Mouse (Mus musculus): Measurements from ENCODE around the gene Folr1. TPM values are rescaled to one million over a fixed set of nuclear protein-coding genes. Genes with fewer than 3 reads are reported as not detected.
A peak's percentile ranks its signal among the peaks of the same experiment; 100 is the strongest.

Folr1 gene
- polyA plus RNA-seq (2016; fragmentation: Nextera tagmentation; extraction: Ambion mirVana) = 4.1 TPM in 2 replicates

GRCm38 (mm10) chr7:101870629-101871028 lies at the start of gene Folr1:
Gene Folr1, minus strand, starts transcription at chr7:101870788.
- Histone ChIP-seq H3K27me3 (replicated peaks) (no peaks in the 10 kb centered on the region), H3K27ac (ENCODE audit: poor library complexity, severe bottlenecking) (peak within 1 kb of the TSS; percentile 32), H3K4me1 (replicated peaks) (peaks cover 31% of the 10 kb centered on the region), H3K4me3 (no peak within 1 kb of the TSS), H3K9ac (no peak within 1 kb of the TSS), H3K4me2 (no peak within 1 kb of the TSS), H3K9me3 (replicated peaks) (no peaks in the 10 kb centered on the region), H3K36me3 (no peaks in the 10 kb centered on the region)
- ATAC-seq (ENCODE audit: insufficient number of reproducible peaks, low FRiP score) = no peak
- whole genome bisulfite sequencing = 70% methylated on average over 2 of the region's 2 CpGs

GRCm38 (mm10) chr7:101918071-101918470 lies 47.5 kb upstream of the Folr1 start:
- no peaks in the 10 kb centered on the region for H3K4me1 ChIP-seq (replicated peaks)
- peaks cover 16% of the 10 kb centered on the region for H3K36me3 ChIP-seq
- peak; percentile 51; the same call in 1 of the 2 replicates for ATAC-seq (ENCODE audit: insufficient number of reproducible peaks, low FRiP score)
- H3K9me3 ChIP-seq (replicated peaks) = no peaks in the 10 kb centered on the region
- no peak overlapping the region for H3K4me3 ChIP-seq
- H3K27me3 ChIP-seq (replicated peaks) = no peaks in the 10 kb centered on the region
- no peak overlapping the region for H3K27ac ChIP-seq (ENCODE audit: poor library complexity, severe bottlenecking)
- no peak overlapping the region for H3K9ac ChIP-seq
- 5% methylated on average over 1 of the region's 1 CpGs for WGBS
- H3K4me2 ChIP-seq = no peak overlapping the region

- Histone ChIP-seq H3K36me3 (peaks cover 51% of the 10 kb centered on the region), H3K4me2 (no peak overlapping the region), H3K9me3 (replicated peaks) (no peaks in the 10 kb centered on the region), H3K27me3 (replicated peaks) (no peaks in the 10 kb centered on the region), H3K9ac (no peak overlapping the region), H3K27ac (ENCODE audit: poor library complexity, severe bottlenecking) (no peak overlapping the region), H3K4me1 (replicated peaks) (peaks cover 20% of the 10 kb centered on the region), H3K4me3 (no peak overlapping the region)
- WGBS = 65% methylated on average over 3 of the region's 3 CpGs
- no peak for ATAC-seq (ENCODE audit: insufficient number of reproducible peaks, low FRiP score)
Observed at GRCm38 (mm10) chr7:101911982-101912381, 41.4 kb upstream of the Folr1 start.

- WGBS = 83% methylated on average over 4 of the region's 4 CpGs
- Histone ChIP-seq H3K27ac (ENCODE audit: poor library complexity, severe bottlenecking) (no peak overlapping the region), H3K4me2 (no peak overlapping the region), H3K4me3 (no peak overlapping the region), H3K4me1 (replicated peaks) (peaks cover 29% of the 10 kb centered on the region), H3K27me3 (replicated peaks) (no peaks in the 10 kb centered on the region), H3K9me3 (replicated peaks) (no peaks in the 10 kb centered on the region), H3K9ac (no peak overlapping the region), H3K36me3 (peaks cover 51% of the 10 kb centered on the region)
- no peak for ATAC-seq (ENCODE audit: insufficient number of reproducible peaks, low FRiP score)
Observed at GRCm38 (mm10) chr7:101910138-101910537, 39.5 kb upstream of the Folr1 start.

GRCm38 (mm10) chr7:101908367-101908766 lies 37.8 kb upstream of the Folr1 start:
- Histone ChIP-seq H3K9ac (peak overlapping the region; percentile 18), H3K36me3 (peaks cover 38% of the 10 kb centered on the region), H3K4me3 (no peak overlapping the region), H3K4me1 (replicated peaks) (peaks cover 29% of the 10 kb centered on the region), H3K9me3 (replicated peaks) (no peaks in the 10 kb centered on the region), H3K27me3 (replicated peaks) (no peaks in the 10 kb centered on the region), H3K27ac (ENCODE audit: poor library complexity, severe bottlenecking) (no peak overlapping the region), H3K4me2 (no peak overlapping the region)
- ATAC-seq (ENCODE audit: insufficient number of reproducible peaks, low FRiP score) = no peak
- 77% methylated on average over 4 of the region's 4 CpGs for WGBS

GRCm38 (mm10) chr7:101906696-101907095 lies 36.1 kb upstream of the Folr1 start:
- H3K4me2 ChIP-seq = peak overlapping the region; percentile 81
- H3K4me3 ChIP-seq = peak overlapping the region; percentile 96
- H3K9me3 ChIP-seq (replicated peaks) = no peaks in the 10 kb centered on the region
- H3K27ac ChIP-seq (ENCODE audit: poor library complexity, severe bottlenecking) = 0 out of 2 replicates have a peak overlapping the region, but pooled peaks have one; percentile 28
- no peaks in the 10 kb centered on the region for H3K27me3 ChIP-seq (replicated peaks)
- WGBS = 65% methylated on average over 8 of the region's 8 CpGs
- peaks cover 33% of the 10 kb centered on the region for H3K36me3 ChIP-seq
- peaks cover 29% of the 10 kb centered on the region for H3K4me1 ChIP-seq (replicated peaks)
- peak overlapping the region; percentile 96 for H3K9ac ChIP-seq
- ATAC-seq (ENCODE audit: insufficient number of reproducible peaks, low FRiP score) = no peak

- Histone ChIP-seq H3K4me1 (replicated peaks) (peaks cover 29% of the 10 kb centered on the region), H3K36me3 (peaks cover 29% of the 10 kb centered on the region), H3K4me3 (peak within 1 kb of the TSS; percentile 96), H3K9me3 (replicated peaks) (no peaks in the 10 kb centered on the region), H3K27ac (ENCODE audit: poor library complexity, severe bottlenecking) (peak within 1 kb of the TSS; percentile 98), H3K27me3 (replicated peaks) (no peaks in the 10 kb centered on the region), H3K9ac (peak within 1 kb of the TSS; percentile 96), H3K4me2 (peak within 1 kb of the TSS; percentile 81)
- ATAC-seq (ENCODE audit: insufficient number of reproducible peaks, low FRiP score) = no peak
- 13% methylated on average over 11 of the region's 11 CpGs for WGBS
Observed at GRCm38 (mm10) chr7:101906287-101906681, 35.7 kb upstream of the Folr1 start, which contains the start of gene Tomt. Gene Tomt, minus strand, starts transcription at chr7:101906359.

- peak within 1 kb of the TSS; percentile 96 for H3K4me3 ChIP-seq
- ATAC-seq (ENCODE audit: insufficient number of reproducible peaks, low FRiP score) = peak; percentile 99
- peak within 1 kb of the TSS; percentile 81 for H3K4me2 ChIP-seq
- H3K9ac ChIP-seq = peak within 1 kb of the TSS; percentile 96
- H3K27me3 ChIP-seq (replicated peaks) = no peaks in the 10 kb centered on the region
- peaks cover 29% of the 10 kb centered on the region for H3K4me1 ChIP-seq (replicated peaks)
- peak within 1 kb of the TSS; percentile 98 for H3K27ac ChIP-seq (ENCODE audit: poor library complexity, severe bottlenecking)
- WGBS = under 1% methylated on average over 61 of the region's 61 CpGs
- H3K9me3 ChIP-seq (replicated peaks) = no peaks in the 10 kb centered on the region
- H3K36me3 ChIP-seq = peaks cover 29% of the 10 kb centered on the region
Observed at GRCm38 (mm10) chr7:101905561-101906286, 35.1 kb upstream of the Folr1 start, which contains the start of gene Lamtor1. Gene Lamtor1, plus strand, starts transcription at chr7:101905904.

- no peak overlapping the region for H3K9ac ChIP-seq
- no peaks in the 10 kb centered on the region for H3K9me3 ChIP-seq (replicated peaks)
- no peak overlapping the region for H3K4me2 ChIP-seq
- H3K4me3 ChIP-seq = no peak overlapping the region
- no peak for ATAC-seq (ENCODE audit: insufficient number of reproducible peaks, low FRiP score)
- peaks cover 32% of the 10 kb centered on the region for H3K36me3 ChIP-seq
- peaks cover 16% of the 10 kb centered on the region for H3K4me1 ChIP-seq (replicated peaks)
- H3K27me3 ChIP-seq (replicated peaks) = no peaks in the 10 kb centered on the region
- H3K27ac ChIP-seq (ENCODE audit: poor library complexity, severe bottlenecking) = no peak overlapping the region
Observed at GRCm38 (mm10) chr7:101902846-101903245, 32.3 kb upstream of the Folr1 start.

GRCm38 (mm10) chr7:101901969-101902368 lies 31.4 kb upstream of the Folr1 start:
- ATAC-seq (ENCODE audit: insufficient number of reproducible peaks, low FRiP score) = no peak
- H3K9me3 ChIP-seq (replicated peaks) = no peaks in the 10 kb centered on the region
- H3K9ac ChIP-seq = no peak overlapping the region
- no peak overlapping the region for H3K4me2 ChIP-seq
- no peak overlapping the region for H3K27ac ChIP-seq (ENCODE audit: poor library complexity, severe bottlenecking)
- no peak overlapping the region for H3K4me3 ChIP-seq
- no peaks in the 10 kb centered on the region for H3K27me3 ChIP-seq (replicated peaks)
- WGBS = 91% methylated on average over 10 of the region's 10 CpGs
- peaks cover 12% of the 10 kb centered on the region for H3K4me1 ChIP-seq (replicated peaks)
- H3K36me3 ChIP-seq = peaks cover 32% of the 10 kb centered on the region

GRCm38 (mm10) chr7:101900331-101901097 lies 29.9 kb upstream of the Folr1 start:
- Histone ChIP-seq H3K4me3 (no peak overlapping the region), H3K9ac (0 out of 2 replicates have a peak overlapping the region, but pooled peaks have one; percentile 2), H3K27ac (ENCODE audit: poor library complexity, severe bottlenecking) (no peak overlapping the region), H3K27me3 (replicated peaks) (no peaks in the 10 kb centered on the region), H3K9me3 (replicated peaks) (no peaks in the 10 kb centered on the region), H3K36me3 (peaks cover 32% of the 10 kb centered on the region), H3K4me1 (replicated peaks) (peaks cover 5% of the 10 kb centered on the region), H3K4me2 (no peak overlapping the region)
- WGBS = 91% methylated on average over 16 of the region's 16 CpGs
- no peak for ATAC-seq (ENCODE audit: insufficient number of reproducible peaks, low FRiP score)

Data from heart, embryonic 12.5 days (tissue).